Mouse (Mus musculus) lung, postnatal 10 days (tissue): ENCODE data around the gene Acad9.

Source experiments
- DNase-seq: peaks from one replicate; pipeline ENCODE4 v3.0.0; 2021

The Acad9 gene

DNA sequence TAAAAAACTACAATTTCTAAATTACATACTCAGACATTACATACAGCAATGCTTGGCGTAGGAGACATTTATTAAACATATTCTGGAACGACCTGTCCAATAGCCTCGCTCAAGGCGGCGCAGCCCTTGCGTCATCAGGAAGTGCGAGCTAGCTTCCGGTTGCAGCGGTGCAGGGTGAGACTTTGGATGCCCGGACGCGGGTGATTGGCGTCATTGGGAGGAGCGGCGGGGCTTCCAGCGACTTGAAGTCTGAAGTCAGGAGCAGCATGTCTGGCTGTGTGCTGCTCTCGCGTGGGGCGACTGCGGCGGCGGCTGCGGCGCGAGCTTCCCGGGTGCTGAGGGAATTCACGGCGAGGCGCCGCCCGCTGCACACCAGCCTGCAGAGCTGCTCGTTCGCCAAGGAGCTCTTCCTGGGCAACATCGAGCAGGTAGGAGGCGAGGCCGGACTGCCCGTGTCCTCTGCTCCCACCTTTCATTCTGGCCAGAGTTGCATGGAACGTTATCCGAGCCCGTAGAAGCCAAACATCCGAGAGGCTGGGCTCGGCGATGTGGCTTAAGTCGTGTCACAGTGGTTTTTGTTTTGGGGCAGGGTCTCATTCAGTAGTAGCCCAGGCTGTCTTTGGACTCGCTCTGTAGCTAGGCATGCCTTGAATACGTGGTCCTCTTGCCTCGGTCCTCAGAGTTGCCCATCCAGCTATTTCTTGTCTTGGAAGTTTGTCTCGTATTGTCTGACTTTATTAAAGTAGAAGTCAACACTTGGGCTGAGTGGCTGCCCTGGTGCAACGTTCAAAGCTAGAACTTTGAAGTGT is at the start of gene Acad9:
Gene Acad9 (plus strand): TSS at position 137 of the 809 bp plus-strand sequence.
- DNase-seq: peak; percentile 97

- no peak for DNase-seq
These were observed 40.0 kb upstream of the Acad9 start for GRCm38 (mm10) chr3:36025732-36026131.

- no peak for DNase-seq
These were observed 35.8 kb upstream of the Acad9 start for GRCm38 (mm10) chr3:36029993-36030392.

GRCm38 (mm10) chr3:36031740-36032510 is 33.9 kb upstream of the Acad9 start:
- no peak for DNase-seq

- no peak for DNase-seq
These were observed 21.3 kb upstream of the Acad9 start for GRCm38 (mm10) chr3:36044520-36044919.

DNA sequence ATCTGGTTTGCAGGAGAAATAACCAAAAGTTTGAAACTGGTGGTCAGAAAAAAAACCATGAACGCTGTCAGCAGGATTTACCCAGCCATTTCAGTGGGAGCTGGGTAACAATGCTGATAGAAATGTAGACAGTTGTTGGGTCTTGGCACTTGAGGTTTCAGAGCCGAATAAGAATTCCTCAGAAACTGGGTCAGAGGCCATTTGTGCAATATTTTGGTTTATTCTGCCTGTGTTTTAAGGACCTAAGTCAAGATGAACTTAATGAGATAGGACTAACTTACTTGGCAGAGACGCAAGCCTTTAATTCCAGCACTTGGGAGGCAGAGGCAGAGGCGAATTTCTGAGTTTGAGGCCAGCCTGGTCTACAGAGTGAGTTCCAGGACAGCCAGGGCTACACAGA is 20.7 kb upstream of the Acad9 start:
- DNase-seq: no peak

DNA sequence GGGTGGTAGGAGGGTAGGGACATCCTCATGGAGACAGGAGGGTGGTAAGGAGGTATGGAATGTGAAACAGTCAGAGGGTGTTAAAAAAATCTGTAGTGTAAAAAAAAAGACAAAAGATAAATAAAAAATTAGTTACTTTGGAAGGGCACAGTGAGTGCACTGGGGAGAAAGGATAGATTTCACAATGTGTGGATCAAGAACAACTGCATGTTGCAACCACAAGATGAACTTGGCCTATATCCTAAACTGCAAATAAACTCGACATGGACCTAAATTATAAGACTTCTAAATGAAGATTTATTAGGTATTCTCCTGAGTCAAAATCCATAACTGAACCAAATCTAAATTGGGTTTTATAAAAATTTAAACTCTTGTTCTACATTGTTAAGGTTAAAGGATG is 16.7 kb upstream of the Acad9 start:
- no peak for DNase-seq

DNA sequence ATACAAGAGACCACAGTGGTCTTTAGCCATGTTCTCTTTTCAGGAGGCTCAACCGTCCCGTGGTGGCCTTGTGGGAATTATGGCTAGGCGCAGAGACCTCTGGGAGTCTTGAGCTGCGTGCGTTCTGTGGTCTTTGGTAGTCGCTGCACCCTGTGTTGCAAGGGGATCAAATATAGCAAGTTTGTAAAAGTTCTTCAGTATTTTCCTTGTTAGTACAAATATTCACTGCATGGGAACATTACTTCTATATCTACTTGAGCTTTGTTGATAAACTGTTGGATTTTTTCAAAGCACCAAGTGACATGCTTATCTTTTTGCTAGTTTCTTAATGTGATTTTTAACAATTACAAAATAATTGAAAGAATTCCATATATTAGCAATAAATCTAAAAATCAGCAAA is 12.3 kb upstream of the Acad9 start, which contains the start of gene Ccdc144b:
Gene Ccdc144b (minus strand): TSS at position 101 of the 400 bp plus-strand sequence.
- no peak for DNase-seq

DNA sequence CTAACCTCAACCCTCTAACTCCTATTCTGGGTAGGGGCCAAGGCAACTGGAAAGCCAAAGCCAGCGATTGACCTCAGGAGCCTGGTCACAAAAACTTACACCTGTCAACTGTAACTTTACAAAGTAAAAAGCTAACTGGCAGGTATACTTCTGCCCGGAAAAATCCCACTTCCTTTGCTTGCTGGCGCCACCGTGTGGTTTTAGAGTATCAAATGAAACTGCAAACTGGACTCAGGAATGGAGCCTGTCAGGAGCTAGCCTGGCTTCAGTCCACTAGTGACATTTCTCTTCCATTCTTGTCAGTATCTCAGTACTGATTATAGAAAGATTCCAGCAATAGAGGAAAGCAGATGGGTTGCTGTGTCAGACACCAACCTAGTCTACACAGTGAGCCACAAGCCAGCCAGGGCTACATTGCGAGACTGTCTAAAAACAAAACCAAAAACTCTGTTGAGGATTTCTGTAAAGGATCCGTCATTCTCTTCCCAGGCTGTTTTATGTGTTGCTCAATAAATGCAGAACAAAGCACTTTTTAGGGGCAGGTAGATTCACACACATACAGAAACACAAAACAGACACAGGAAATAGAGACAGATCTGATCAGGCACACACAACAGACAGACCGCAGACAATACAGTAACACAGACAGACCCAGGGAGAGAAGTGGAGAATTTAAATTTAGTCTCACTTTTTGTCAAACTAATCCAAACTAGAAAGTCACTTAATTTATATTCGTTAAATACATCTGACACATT is 5.5 kb upstream of the Acad9 start:
- peak; percentile 79 for DNase-seq

DNA sequence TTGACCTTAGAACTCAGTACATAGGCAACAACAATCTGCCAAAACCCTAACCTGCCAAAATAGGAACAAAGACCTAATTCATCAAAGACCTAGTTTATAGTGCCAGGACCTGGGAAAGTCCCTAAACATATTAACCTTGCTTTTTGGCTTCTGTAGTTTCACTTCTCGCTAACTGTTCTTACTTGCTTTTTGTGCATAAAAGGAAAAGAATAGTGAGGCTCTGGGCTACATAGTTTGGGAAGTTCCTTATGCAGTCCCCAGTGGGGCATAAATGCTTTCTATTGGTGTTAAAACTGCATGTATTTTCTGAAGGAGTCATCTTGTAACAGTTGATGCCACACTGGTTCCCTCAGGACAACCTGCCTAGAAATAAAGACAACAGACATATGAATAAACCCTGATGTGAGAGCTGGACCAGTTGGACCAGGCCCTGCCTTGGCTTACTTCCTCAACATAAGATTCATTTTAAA is 1.2 kb upstream of the Acad9 start:
- no peak for DNase-seq

DNA sequence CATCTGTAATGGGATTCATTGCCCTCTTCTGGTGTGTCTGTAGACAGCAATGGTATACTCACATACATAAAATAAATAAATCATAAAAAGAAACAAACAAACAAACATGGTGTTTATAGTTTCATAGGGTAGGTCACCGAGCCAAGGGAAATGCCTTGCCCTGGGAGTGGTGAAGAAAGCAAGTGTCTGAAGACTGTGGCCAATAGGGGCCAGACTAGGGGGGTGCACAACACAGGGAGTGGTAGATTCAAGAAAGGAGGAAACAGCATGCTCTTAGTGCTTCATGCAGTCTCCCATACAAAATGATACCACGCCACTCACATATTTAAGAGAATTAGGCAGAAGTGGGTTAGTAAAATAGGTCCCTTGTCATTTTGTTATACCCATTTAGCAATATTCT is 613 bp upstream of the Acad9 start:
- no peak for DNase-seq

DNA sequence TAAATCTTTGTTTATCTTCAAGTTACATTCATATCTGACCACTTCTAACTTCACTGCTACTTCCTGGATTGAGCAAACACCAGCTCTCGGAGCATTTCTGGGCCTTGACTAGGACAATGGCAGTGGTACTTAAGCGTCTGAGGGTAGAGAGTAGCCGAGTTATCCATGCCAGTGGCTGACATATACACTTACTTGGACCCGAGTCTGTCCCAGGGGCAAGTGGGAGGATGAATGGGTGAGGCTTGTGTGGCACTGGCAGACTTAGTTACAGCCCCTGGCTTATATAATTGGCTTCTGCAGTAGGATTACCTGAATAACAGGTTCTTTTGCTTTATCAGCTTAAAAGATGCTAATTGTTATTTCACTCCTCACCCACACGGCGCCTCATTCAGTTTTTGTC is 2.0 kb downstream of the Acad9 start:
- no peak for DNase-seq

GRCm38 (mm10) chr3:36070436-36070835 is 4.7 kb downstream of the Acad9 start:
- DNase-seq: no peak

DNA sequence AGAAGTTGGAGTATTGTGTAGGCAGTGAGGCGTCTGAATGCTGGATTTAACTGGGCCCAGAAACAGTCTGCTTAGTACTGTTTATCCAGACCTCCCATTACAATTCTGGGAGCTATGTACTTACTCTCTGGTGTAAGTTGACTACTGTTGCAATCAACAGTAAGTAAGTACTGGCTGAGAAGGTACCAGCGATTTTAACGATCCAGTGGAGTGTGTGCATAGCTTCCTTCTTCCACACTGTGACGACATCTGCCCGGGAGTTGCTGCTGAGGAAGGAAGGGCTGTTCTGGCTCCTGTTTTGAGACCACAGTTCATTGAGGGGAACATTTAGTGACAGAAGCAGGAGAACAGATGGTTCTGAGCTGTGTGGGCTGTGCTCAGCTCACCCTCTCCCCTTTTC is 5.3 kb downstream of the Acad9 start:
- DNase-seq: no peak

- no peak for DNase-seq
These were observed 8.5 kb downstream of the Acad9 start for GRCm38 (mm10) chr3:36074231-36074630.

DNA sequence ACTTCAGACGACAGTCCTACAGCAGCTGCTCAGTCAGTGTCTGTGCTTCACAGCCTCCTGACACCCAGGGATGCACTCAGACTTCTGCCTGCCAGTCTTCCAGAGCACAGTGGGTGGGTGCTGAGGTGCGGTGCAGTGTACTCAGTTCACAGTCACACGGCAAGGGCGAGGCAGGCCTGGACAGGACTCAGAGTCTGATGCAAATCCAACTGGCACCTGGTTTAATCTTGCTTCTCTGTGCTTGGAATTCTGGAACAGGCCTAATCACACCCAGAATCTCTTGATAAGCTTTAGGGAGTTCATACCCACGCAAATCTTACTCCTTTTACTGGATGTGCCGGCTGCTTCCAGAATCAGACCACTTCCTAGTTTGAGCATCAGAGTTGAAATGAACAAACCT is 9.7 kb downstream of the Acad9 start:
- no peak for DNase-seq

GRCm38 (mm10) chr3:36077386-36077785 is 11.6 kb downstream of the Acad9 start:
- DNase-seq: no peak

- no peak for DNase-seq
These were observed 14.1 kb downstream of the Acad9 start for GRCm38 (mm10) chr3:36079886-36080285.

GRCm38 (mm10) chr3:36080741-36081140 is 15.0 kb downstream of the Acad9 start:
- DNase-seq: no peak

DNA sequence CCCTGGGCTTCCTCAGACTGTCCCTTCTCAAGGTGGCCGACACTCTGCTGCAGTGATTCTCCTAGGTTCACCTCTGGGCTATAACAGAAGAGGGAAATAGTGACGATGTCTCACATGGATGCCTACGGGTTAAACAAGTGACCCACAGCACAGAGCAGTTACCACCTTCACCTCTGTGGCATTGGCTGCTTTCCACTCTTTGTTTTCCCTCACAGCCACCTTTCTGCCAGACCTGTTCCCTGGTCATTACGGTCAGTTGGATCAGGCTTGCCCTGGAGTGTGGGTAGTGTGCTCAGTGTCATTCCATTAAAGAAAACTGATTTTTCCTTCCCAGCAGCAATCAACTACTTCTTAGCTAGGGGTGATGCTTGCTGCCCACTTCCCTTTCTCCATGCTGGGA is 17.1 kb downstream of the Acad9 start:
- DNase-seq: no peak

DNA sequence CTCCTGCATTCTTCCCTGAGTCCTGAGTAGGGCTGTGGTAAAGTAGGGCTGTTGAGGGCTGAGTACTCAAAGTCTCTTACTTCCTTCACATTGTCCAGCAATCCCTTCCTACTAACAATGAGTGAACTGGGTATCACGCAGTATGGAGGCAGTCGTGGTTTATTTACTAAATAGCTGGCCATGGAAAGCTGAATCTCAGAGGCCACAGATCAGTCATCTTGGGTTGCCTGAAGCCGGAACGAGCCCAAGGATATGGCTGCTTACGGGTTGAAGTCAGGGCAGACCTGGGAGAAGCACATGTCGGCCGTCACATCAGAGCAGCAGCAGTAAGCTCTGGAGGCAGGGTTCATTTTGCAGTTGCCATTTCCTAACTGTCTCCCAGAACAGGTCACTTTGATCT is 17.6 kb downstream of the Acad9 start:
- DNase-seq: no peak

DNA sequence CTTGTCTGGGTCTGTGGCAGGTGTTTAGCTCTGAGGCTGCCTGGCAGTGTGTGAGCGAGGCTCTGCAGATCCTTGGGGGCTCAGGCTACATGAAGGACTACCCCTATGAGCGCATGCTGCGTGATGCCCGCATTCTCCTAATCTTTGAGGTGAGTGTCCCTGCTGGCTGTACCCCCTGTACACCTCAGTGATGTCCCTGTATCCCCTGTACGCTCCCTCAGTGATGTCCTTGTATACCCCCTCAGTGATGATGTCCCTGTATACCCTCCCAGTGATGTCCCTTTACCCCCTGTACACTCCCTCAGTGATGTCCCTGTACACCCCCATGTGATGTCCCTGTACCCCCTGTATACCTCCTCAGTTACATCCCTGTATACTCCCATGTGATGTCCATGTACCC is 19.6 kb downstream of the Acad9 start:
- no peak for DNase-seq

DNA sequence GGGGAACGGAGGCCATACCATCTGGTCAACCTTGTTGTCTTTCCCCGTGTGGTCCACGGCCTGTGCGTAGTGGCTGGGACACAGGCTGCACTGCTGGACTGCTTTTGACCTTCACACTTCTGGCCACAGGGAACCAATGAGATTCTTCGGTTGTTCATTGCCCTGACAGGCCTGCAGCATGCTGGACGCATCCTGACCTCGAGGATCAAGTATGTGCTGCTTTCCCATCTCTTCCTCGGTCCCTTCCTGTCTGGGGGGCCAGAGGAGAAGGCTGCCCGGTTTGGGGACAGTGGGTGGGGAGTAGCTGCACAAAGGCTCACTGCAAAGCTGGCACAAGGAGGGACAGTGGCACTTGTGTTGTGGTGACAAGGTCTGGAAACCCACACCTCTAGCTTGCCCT is 21.8 kb downstream of the Acad9 start:
- no peak for DNase-seq
